Mouse (Mus musculus): ENCODE data around the gene Copg1. TPM values are rescaled to one million over a fixed set of nuclear protein-coding genes. Genes with fewer than 3 reads are reported as not detected.
"Not testable (repeated sequence)": the region's sequence is repeated elsewhere in the genome, so short reads cannot be mapped to it uniquely, and the experiment has no call there.

The Copg1 gene
- polyA plus RNA-seq, 1 experiment: 230 TPM

DNA sequence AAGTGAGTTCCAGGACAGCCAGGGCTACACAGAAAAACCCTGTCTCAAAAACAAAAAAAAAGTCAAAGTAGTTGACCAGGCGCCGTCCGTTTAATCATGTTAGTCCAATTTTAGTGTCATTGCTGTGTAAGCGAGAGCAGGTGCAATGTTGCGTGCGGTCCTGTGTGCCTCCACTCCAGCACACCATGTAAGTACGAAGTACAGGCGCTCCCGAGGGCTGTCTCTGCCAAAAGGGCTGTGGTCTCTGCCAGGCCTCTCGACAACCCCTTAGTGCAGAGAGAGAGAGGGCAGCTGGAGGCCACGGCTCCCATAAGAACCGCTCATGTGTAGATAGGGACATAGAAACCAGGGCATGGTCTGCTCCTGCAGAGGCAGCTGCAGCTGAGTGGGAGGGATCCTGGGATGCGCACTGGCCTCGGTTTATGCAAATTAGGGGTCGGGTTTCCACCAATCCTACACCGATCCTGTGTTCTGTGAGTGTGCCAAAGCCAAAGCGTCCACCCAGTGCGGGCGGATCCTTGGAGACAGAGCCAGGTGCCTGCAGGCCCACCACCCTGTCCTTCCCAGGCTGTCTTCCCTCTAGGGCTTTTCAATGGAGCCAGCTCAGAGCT is 49.7 kb downstream of the Copg1 start:
- TF ChIP-seq CTCF (IDR thresholded peaks at IDR 0.05; ENCODE audit: borderline replicate concordance, insufficient read depth, low read length) (no peak), POLR2A (IDR thresholded peaks at IDR 0.05; ENCODE audit: low read depth, low read length) (no peak)

GRCm38 (mm10) chr6:87938941-87939340 is 51.3 kb downstream of the Copg1 start:
- TF ChIP-seq POLR2A (IDR thresholded peaks at IDR 0.05; ENCODE audit: low read depth, low read length) (no peak), CTCF (IDR thresholded peaks at IDR 0.05; ENCODE audit: borderline replicate concordance, insufficient read depth, low read length) (no peak)
- H3K4me3 ChIP-seq (ENCODE audit: insufficient read depth, low read length): no peak overlapping the region
- H3K27ac ChIP-seq (ENCODE audit: insufficient read depth, low read length): no peak overlapping the region
- no peaks in the 10 kb centered on the region for H3K4me1 ChIP-seq (ENCODE audit: control insufficient read depth, insufficient read depth, low read length)

More for the DNA sequence above, 49.7 kb downstream of the Copg1 start:
- Histone ChIP-seq H3K4me1 (ENCODE audit: control insufficient read depth, insufficient read depth, low read length) (no peaks in the 10 kb centered on the region), H3K4me3 (ENCODE audit: insufficient read depth, low read length) (no peak overlapping the region), H3K27ac (ENCODE audit: insufficient read depth, low read length) (no peak overlapping the region)

- no peaks in the 10 kb centered on the region for H3K4me1 ChIP-seq (ENCODE audit: control insufficient read depth, insufficient read depth, low read length)
- TF ChIP-seq POLR2A (IDR thresholded peaks at IDR 0.05; ENCODE audit: low read depth, low read length) (no peak), CTCF (IDR thresholded peaks at IDR 0.05; ENCODE audit: borderline replicate concordance, insufficient read depth, low read length) (no peak)
- H3K27ac ChIP-seq (ENCODE audit: insufficient read depth, low read length): no peak overlapping the region
- no peak overlapping the region for H3K4me3 ChIP-seq (ENCODE audit: insufficient read depth, low read length)
Observed at GRCm38 (mm10) chr6:87942179-87942578, 54.6 kb downstream of the Copg1 start.

- H3K4me1 ChIP-seq (ENCODE audit: control insufficient read depth, insufficient read depth, low read length); H3K27ac ChIP-seq (ENCODE audit: insufficient read depth, low read length); H3K4me3 ChIP-seq (ENCODE audit: insufficient read depth, low read length): not testable (repeated sequence)
Observed at GRCm38 (mm10) chr6:87962457-87962856, 74.8 kb downstream of the Copg1 start.

Other genes starting within 250 kb of the Copg1 start
- 8.8 and 9.7 TPM in 2 replicates for gene Aplf, start 215.6 kb upstream of the Copg1 start, polyA plus RNA-seq (2011; ENCODE audit: insufficient read length, low read depth, missing spikeins)
- gene Efcc1, start 156.9 kb upstream of the Copg1 start, polyA plus RNA-seq (2011; ENCODE audit: insufficient read length, low read depth, missing spikeins): not detected in 2 replicates
- gene Gp9, start 109.7 kb upstream of the Copg1 start, polyA plus RNA-seq (2011; ENCODE audit: insufficient read length, low read depth, missing spikeins): not detected in 2 replicates
- gene Rab43, start 75.7 kb upstream of the Copg1 start, polyA plus RNA-seq (2011; ENCODE audit: insufficient read length, low read depth, missing spikeins): 15.5 and 23.6 TPM in 2 replicates
- gene Gm45140, start 52.0 kb upstream of the Copg1 start, polyA plus RNA-seq (2011; ENCODE audit: insufficient read length, low read depth, missing spikeins): 2.5 and 8.9 TPM in 2 replicates
- gene Isy1, start 49.0 kb upstream of the Copg1 start, polyA plus RNA-seq (2011; ENCODE audit: insufficient read length, low read depth, missing spikeins): 48.9 and 52.5 TPM in 2 replicates
- gene Cnbp, start 36.7 kb upstream of the Copg1 start, polyA plus RNA-seq (2011; ENCODE audit: insufficient read length, low read depth, missing spikeins): 353 and 374 TPM in 2 replicates
- gene Hmces, start 26.1 kb downstream of the Copg1 start, polyA plus RNA-seq (2011; ENCODE audit: insufficient read length, low read depth, missing spikeins): 22.2 and 23.4 TPM in 2 replicates
- gene H1fx, start 93.8 kb downstream of the Copg1 start, polyA plus RNA-seq (2011; ENCODE audit: insufficient read length, low read depth, missing spikeins): 11.4 and 17.0 TPM in 2 replicates
- gene Rab7, start 157.5 kb downstream of the Copg1 start, polyA plus RNA-seq (2011; ENCODE audit: insufficient read length, low read depth, missing spikeins): 255 and 279 TPM in 2 replicates
- gene Rpn1, start 196.7 kb downstream of the Copg1 start, polyA plus RNA-seq (2011; ENCODE audit: insufficient read length, low read depth, missing spikeins): 336 and 384 TPM in 2 replicates